Mouse (Mus musculus) granulocyte monocyte progenitor cell, adult 5-6 weeks (primary cell): ENCODE measurements at regions not wholly inside any gene's neighbourhood (a gene's known extent, or its start where the extent isn't known, plus 50 kb on each side); places are given as distances from the start of the nearest gene placed in this dataset.

Experiments used
- ATAC-seq: replicated peaks from 2 replicates; pipeline ENCODE4 v1.8.0; 2016; ENCODE audit warnings: mild to moderate bottlenecking, moderate TSS enrichment, inconsistent platforms; ENCODE audit not compliant: poor library complexity, severe bottlenecking

DNA sequence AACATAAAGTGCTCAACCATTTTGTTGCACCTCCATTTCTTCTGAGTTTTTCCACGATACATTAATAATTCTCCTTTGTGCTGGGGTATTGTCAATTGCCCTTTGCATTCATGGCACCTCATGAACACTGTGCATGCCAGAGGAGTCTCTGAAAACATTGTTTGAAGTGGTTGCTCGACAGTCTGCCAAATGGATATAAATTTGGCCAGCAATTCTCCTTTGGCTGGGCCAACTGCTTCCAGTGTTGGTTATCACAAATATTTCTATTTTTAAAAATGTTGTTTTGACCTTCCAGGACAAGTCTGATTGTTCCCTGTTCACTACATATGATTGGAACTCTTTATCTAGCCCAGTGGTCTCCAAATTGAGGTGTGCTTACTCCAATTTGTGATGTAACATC, 184.1 kb upstream of the 9630041A04Rik start:
- ATAC-seq: no peak

DNA sequence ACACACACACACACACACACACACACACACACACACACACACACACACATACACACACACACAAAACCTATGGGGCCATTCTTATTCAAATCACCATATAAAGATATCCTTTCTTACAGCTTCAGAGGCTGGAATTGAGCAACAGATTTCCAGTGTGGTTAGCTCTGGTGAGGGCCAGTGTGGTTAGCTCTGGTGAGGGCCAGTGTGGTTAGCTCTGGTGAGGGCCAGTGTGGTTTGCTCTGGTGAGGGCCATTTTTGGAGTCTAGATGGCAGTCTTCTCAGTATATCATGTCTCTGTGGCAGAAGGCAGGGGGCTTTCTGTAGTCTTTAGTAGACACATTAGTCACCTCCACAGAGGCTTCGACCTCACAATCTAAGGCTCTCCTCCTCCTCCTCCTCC, 191.5 kb upstream of the 9630041A04Rik start:
- ATAC-seq: peak; percentile 35

DNA sequence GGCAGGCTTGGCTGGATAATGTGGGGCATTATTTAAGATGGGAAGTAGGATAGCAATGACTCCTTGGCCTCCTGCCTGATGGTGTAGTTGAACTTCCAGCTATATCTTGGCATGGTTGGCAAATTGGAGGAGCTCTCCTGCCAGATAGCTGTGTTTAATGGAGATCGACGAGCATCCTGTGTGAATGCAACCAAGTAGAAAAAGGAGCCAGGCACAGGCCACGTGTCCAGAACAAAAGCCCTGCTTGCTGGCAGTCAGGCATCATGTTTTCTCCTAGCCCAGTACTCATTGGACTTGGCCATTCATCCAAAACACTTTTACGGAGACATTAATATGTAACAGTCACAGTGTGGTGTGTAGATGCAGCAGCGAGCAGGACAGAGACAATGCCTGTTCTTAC, 211.8 kb upstream of the 9630041A04Rik start:
- ATAC-seq: no peak

DNA sequence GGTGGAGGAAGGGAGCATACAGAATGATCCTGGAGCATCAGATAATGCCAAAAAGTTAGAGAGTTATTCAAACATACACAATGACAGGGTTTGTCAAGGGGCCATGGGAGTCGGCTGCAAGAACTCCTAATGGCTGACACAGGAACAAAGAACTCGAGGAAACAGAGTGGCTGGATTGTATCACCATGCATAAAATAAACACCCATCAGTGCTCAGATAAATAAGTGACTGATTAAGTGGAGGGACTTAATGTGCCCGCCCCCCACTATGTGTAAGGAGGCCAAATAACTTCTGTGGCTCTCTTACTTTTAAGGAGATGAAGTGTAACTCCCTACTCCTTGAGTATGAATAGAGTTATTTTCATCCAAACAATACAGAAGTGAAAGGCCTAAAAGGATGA, 220.1 kb upstream of the 9630041A04Rik start:
- ATAC-seq: no peak

DNA sequence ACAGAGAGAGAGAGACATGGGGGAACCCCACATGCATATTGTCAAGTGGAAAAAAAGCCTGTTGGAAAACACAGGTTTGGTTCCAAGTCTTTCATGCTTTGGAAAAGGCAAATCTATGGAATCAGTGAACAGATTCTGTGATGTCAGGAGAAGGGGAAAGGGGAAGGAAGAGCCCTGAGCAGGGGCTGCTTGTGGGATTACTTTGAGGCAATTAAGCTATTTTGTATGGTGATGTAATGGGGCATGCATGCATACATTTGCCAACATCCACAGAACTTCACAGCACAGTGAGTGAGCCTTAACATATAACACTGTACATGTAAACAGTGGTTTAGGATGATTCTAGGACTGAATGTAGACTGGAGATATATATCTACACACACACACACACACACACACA, 221.0 kb upstream of the 9630041A04Rik start:
- no peak for ATAC-seq

DNA sequence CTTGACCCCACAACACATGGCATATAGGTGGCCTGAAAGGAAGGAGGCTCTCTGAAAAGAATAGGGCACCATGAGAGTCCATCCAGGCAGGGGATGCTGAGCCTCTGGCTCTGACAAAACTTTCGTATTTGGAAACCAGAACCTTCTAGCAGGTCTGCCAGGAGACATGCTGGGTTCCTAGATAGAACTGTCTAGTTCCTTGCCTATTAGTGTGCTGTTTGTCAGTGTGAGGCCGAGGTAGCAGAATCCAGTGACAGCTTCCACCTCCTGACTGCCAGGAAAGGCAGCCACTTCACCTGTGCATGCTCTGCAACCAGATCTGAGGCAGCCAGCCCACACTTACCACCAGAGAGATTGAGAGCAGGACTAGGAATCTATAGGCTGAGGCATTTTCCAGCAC, 245.4 kb upstream of the 9630041A04Rik start:
- no peak for ATAC-seq

DNA sequence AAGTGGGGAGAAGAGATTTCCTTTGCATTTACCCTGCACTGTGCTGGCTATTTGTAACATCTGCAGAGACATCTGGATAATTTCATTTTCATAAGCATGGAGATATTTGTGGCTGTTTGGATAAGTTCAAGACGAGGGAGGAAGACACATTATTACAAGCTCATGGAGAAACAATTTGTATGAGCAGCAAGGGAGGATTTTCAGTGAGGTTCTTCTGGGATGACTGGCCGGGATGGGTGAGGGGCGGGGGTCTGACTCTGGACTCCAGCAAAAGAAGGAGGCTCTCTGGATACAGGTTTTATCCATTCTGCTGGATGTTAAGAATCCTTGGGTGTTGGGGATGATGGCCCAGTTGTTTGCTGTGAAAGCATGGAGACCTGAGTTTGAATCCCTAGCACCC, 246.5 kb upstream of the 9630041A04Rik start:
- no peak for ATAC-seq

DNA sequence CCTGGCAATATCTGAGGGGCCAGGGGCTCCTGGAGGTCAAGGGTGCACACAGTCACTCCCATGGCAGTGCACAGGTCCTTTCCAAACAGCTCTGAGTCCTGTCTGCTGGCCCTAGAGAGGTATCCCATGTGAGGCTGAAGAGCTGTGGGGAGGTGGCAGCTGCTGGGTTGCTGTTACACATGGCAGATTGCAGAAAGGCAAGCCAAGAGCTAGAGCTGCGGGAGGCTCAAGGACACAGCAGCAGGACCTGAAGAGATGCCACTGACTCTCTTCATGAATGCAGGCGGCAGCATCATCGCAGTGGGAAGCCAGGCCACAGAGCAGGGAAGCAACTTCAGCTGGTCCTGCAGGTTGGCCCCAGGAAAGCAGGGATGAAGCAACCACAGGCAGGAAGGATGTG, 247.7 kb upstream of the 9630041A04Rik start:
- no peak for ATAC-seq

DNA sequence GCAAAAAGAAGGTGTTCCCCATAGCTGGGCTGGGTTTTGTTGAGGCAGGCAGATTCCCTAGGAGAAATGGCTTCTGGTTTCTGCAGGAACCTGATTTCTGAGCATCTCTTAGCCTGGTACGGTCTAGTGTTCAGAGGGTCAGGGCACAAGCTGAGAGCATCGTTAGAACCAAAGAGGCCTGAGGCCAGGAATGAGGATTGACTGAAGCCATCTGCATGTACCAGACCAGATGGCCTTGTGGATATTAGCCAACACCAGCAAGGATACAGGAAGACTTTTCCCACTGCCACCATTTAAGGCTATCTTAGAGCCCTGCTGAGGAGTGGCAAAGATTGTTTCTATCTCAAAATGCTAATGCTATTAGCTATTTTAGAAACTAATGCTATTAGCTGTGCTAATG, 248.2 kb upstream of the 9630041A04Rik start:
- no peak for ATAC-seq

DNA sequence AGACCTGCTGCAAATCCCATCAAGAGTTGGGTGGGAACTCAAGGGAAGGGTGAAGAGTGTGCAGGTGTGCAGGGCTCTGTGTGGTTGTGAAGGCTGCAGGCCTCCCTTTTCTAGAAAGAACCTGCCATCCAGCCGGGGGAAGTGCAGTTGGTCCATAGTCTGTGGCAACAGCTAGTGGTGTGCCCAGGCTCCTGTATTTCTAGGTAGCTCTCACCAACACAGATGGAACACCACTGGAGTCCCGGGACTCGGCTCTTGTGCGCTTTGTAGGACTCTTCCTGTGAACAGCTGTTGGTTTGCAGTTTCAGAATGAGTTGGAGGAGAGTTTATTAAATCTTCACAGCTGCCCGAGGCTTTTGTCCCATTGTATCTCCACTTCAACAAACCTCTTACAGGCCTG, 248.7 kb upstream of the 9630041A04Rik start:
- ATAC-seq: no peak

DNA sequence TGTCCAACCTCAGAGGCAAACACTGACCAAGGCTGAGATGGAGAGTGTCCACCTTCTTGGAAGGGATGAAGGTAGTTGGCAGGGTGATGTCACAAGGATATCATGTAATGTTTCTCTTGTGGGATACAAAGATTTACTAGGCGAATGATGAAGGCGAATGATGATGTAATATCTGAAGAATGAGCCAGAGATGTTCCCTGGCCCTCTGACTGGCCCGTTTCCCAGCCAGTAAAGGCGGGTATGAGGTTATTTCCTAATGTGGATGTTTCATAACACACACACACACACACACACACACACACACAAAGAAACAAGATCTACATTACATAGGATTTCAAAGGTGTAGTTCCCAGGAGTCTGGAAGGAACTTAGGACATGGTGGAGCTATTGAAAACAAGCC, 249.1 kb upstream of the 9630041A04Rik start:
- no peak for ATAC-seq

DNA sequence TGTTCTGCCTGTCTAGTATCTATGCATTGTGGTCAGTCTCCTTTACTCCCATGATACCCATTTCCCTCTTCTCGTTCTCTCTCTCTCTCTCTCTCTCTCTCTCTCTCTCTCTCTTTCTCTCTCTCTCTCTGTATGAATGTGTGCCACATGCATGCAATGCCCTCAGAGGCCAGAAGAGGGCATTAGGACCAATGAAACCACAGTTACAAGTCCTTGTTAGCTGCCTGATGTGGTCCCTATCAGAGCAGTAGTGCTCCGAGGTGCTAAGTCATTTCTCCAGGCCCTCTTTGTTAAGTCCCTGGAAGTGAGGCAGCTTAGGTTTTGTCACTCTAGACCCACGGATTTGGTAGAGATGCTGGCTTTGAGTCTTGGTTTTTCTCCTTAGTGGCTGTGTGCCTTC, 250.2 kb upstream of the 9630041A04Rik start:
- ATAC-seq: peak; percentile 40; the same call in 1 of the 2 replicates

DNA sequence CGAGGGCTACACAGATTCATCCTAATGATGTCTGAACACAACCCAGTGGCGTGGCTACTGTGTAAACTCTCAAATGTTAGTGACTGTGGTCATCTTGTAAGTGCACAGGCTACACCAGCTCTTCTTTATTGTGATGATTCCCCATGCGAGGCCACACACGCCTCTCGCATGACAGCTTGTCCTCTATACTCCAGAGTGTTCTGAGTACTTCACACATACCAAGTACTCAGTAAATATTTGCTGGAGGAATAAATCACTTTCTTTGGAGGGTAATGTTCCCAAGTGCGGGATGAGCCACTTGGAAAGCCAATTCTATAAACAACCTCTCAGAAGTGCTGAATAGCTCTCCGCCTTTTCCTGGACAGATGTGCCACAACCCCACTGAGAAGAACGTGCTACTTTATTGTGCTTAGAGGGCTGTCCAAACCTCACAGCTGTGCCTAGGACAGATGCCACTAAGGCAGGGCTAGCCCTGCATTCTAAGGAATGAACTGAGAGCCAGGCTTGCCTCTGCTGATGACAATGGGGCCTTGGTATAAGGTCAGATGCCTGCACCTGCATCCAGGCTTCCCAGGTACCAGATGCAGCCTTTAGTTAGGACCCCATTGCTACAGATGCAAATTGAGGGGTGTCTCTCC, 250.7 kb upstream of the 9630041A04Rik start:
- no peak for ATAC-seq

DNA sequence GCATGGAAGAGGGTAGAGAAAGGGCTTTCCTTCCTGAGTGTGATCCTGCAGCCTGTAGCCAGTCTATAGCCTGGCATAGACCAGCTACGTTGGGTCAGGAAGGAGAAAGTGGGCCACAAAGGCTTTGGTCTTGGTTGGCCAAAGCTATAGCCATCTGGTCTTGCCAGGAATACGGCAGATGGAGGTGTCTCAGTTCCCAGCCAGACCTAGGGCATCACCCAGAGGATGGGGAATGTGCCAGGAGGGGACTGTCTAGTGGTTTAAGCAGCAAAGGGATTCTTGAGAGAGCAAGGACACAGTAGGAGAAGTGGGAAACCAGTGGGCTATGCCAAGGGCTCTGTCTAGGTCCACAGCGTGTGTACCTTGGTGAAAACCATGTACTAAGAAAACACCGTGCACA, 251.3 kb upstream of the 9630041A04Rik start:
- no peak for ATAC-seq

DNA sequence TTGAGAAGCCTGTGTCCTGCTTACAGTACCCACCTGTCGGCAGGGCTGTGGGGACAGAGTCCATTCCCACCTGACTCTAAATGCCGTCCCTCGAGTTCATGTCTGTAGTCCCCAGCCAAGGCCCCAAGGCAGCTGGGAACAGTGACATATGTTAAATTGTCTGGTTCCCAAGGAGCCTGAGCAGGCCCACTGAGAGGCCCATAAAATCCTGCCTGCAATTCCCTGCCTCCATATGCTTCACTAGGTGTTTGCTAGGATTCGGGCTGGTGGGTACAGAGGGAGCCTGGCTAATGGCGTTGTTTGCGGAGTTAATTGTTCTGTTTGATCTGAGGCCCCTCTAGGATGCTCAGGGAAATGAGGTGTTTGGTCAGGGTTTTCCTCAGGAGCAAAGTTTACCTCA, 258.8 kb upstream of the 9630041A04Rik start:
- ATAC-seq: no peak

DNA sequence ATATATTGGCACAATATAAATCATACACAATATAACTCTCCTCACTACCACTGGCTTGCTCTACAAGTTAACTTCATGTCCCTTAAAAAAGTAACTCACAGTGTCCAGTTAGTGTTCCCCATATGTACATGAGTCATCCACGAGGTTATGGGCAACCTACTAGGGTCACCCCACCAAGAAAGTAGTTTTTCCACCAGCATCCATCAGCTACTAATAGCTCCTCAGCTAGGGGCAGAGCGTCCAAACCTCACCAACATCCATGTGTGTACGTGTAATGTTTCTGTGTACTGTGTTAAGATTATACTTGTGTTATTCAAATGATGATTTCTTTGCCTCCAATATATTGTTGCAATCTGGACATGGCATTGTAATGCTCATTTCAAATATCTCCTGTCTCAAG, 264.7 kb upstream of the 9630041A04Rik start:
- ATAC-seq: no peak

DNA sequence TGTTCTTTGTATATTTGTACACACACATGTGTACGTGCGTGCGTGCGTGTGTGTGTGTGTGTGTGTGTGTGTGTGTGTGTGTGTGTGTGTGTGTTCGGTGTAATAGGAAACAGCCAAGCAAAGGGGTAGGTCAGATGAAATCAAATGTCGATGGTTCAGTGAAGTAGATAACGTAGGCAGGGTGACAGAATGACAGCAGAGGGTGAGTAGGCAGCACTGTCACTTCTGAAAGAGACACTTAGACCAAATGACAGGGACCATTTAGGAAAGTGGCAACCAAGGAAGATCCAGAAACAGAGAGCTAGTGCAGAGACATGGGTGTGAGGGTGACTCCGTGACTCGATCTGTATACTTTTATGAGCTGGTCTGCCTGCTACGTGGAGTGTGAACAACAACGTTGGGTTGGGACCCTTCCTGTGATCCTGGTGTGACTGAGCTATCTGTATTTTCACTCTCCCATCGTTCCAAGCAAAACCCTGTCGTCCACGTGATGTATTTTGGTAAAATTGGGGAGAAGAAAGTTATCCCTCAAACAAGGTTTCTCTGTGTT, 266.5 kb upstream of the 9630041A04Rik start:
- ATAC-seq: no peak

DNA sequence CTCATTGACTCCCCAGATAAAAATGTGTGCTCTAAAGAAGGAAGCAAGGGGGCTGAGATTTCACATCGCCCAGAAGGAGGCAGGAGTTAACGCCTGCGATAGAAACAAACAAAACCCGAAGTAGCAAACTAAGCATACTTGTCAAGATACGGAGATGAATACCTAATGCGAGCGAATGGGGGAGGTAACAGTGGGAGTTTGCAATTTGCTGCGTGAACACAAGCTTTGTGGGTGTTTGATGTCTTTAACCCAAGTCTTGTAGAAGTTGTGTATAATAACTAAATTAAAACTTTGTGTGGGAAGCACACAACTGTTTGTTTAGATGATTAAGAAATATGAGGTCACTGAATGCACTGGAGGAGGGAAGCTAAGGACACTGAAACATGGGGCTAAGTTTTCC, 269.0 kb upstream of the 9630041A04Rik start:
- no peak for ATAC-seq

DNA sequence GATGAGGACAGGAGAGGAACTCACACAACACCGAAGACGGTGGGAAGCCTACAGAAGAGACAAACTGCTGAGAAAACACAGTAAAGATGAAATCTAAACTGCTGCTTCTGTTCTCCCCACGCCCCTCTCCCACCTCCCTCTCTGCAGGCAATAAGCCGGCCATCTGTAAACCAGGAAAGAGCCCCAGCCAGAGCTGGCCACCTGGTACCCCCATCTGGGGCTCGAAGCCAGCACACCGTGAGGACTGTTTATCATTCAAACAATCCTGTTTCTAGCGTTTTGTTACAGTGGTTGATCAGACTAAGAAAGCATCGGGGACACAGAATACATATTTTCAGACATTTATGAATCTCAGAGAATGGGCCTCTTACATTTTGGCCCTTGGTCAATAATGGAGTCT, 270.0 kb upstream of the 9630041A04Rik start:
- ATAC-seq: no peak

DNA sequence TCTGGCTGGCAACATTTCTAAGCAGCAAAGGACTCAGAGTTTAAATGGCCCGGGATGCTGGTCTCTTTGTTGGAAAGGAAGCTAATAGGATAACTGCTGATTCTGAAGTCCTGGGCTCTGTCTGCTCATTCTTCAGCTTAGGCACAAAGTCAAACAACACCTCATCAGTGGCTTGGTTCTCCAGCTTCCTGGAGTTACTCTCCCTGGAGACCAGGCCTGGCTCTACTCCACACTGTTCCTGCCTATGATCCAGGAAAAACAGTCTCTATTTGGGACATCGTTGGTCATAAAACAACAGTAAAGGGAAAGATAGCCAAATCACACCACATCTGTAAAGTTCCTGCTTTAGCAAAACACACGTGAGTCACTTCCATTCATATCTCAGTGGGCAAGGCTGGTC, 271.3 kb upstream of the 9630041A04Rik start:
- no peak for ATAC-seq

DNA sequence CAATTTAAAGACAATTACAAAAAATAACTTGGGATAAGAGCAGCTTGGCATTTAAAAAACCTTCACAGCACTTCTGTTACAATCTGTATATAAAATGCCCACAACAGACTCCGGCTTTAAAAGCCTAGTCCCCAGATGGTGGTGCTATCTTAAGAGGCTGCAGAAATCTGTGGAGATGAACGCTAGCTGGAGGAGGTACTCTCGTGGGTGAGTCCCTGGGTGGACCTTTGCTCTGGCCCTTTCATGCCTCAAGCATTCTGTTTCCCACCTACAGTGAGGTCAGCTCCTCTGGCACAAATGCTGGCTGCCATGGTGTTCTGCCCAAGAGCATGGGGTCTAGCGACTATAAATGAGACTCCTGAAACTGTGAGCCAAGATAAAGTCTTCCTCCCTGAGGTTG, 280.6 kb upstream of the 9630041A04Rik start:
- no peak for ATAC-seq

DNA sequence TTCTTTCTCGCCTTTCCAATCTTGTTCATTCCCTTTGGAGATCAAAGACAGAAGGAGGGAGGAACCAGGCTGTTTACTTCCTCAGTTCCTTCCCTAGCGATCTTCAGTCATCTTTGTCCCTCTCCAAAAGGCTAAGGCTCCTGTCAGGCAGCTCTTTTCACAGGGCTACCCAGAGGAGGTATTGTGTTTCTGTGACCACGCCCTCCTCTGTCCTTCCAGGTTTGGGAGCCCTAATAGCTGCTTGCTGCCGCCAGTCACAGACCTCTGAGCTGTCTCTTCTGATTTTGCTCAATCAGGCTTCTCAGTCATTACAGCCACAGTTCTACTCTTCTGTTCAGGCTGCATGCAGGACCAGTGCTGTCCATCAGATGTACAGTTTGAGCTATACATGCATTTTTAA, 290.9 kb upstream of the 9630041A04Rik start:
- no peak for ATAC-seq

DNA sequence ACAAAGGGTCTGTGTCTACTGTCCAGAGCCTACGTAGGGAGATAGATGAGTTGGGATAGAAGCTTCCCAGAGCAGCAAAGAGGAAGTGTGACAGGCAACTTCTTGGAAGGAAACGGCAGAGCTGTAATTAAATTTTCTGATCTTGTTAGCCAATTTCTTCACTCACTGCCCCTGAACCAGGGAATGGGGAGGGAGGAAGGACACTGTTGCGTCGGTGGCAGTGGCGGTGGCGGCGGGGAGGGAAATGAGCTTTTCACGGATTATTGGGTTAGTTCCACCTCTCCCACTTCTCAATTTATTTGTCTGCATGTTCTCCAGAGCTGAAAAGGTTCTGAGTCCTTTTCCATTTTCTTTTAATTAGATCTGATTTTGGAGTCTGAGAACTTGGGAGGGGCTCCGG, 298.4 kb upstream of the 9630041A04Rik start:
- no peak for ATAC-seq
